Mouse (Mus musculus) right cerebral cortex, postnatal 36 days (tissue): ENCODE data around the gene Ppp2r5d.

Source experiments
- DNase-seq, 2 experiments: peaks; one replicate each; pipeline ENCODE4 v3.0.0; 2022; ENCODE audit warnings: low spot score in 2 of 2, mixed read lengths in 1 of 2

Ppp2r5d gene

DNA sequence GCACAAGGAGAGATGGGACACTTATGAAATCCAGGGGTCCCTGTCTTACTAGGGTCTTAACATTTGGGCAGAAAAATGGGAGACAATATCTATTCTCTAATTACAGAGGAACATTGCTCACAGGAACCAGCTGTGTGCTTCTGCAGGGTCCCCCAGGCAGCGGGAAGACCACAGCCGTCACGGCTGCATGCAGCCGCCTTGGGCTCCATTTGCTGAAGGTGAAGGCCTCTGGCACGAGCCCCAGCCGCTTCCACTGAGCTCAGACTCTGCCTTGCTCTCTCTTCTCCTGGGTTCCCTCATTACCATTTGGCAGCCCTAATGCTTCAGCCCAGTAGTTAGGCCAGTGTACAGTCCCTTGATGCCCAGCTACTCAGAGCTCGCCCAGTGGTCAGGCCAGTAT lies 16.2 kb upstream of the Ppp2r5d start:
- no peak for DNase-seq

- DNase-seq: no peak
Measured at GRCm38 (mm10) chr17:46714756-46715481, 10.0 kb upstream of the Ppp2r5d start.

GRCm38 (mm10) chr17:46713849-46714248 lies 8.9 kb upstream of the Ppp2r5d start:
- DNase-seq: no peak

DNA sequence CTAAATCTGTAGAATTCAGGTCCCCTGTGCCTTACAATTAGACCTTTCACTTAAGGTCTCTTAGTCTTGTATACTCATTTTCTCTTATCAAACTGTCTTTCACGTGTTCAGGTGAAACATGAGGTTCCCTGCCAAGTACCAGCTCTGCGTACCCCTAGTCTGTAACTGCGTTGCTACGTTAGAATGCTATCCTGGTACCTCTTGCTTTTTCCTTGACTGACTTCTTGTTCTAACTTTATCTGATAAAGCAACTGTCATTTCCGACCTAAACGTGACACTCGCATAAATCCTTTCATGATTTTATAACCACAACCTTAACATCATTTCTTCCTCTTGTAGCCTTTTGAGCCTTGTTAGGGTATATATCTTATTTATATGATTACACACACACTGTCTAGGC lies 7.5 kb upstream of the Ppp2r5d start:
- DNase-seq: no peak

GRCm38 (mm10) chr17:46711612-46712271 lies 6.8 kb upstream of the Ppp2r5d start:
- no peak for DNase-seq

GRCm38 (mm10) chr17:46710959-46711597 lies 6.2 kb upstream of the Ppp2r5d start, which contains the start of gene Pex6:
Gene Pex6, plus strand, starts transcription at chr17:46711463.
- peak; percentile 88 to 90 for DNase-seq

- DNase-seq: no peak
Measured at GRCm38 (mm10) chr17:46706375-46707089, 1.6 kb upstream of the Ppp2r5d start.

GRCm38 (mm10) chr17:46703971-46704886 lies 682 bp downstream of the Ppp2r5d start:
- no peak for DNase-seq

- no peak for DNase-seq
Measured at GRCm38 (mm10) chr17:46702506-46702905, 2.4 kb downstream of the Ppp2r5d start.

DNA sequence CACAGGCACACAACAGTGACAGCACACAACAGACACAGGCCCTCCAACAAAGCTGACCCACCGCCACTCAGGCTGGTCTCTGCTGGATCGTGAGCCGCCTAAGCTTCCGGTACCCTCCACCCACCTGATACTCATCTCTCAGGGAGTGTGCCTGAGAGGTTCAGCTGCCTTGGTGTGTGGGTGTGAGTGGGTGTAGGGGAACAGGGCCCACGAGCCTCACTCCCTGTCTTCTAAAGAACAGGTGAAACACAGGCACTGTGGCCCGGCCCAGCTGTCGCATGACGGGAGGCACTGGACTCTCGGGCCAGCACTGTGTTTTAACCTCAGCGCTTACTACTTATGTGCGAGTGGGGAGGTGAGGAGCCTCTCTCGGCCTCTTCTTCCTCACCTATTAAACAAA lies 2.8 kb downstream of the Ppp2r5d start:
- DNase-seq: no peak

- DNase-seq: no peak
Measured at GRCm38 (mm10) chr17:46701489-46701888, 3.4 kb downstream of the Ppp2r5d start.

DNA sequence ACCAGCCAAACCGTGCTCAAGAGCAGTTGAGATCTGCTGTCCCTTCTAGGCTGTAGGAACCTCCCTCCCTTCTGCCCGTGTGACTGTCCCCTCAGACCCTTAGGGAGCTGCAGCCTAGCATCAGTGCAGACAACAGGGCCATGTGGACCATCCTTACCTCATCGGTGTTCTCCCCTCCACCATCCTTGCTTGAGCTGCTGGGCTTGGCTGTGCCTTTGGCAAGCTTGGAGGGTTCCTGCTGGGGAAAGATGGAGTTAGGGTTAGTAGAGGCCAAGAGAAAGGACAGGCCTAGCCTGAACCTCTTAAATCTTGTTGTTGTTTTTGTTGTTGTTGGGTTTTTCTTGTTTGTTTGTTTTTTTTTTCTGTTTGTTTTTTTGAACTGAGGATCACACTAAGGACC lies 5.0 kb downstream of the Ppp2r5d start:
- no peak for DNase-seq

GRCm38 (mm10) chr17:46699245-46699644 lies 5.7 kb downstream of the Ppp2r5d start:
- no peak for DNase-seq

GRCm38 (mm10) chr17:46698515-46698914 lies 6.4 kb downstream of the Ppp2r5d start:
- no peak for DNase-seq

DNA sequence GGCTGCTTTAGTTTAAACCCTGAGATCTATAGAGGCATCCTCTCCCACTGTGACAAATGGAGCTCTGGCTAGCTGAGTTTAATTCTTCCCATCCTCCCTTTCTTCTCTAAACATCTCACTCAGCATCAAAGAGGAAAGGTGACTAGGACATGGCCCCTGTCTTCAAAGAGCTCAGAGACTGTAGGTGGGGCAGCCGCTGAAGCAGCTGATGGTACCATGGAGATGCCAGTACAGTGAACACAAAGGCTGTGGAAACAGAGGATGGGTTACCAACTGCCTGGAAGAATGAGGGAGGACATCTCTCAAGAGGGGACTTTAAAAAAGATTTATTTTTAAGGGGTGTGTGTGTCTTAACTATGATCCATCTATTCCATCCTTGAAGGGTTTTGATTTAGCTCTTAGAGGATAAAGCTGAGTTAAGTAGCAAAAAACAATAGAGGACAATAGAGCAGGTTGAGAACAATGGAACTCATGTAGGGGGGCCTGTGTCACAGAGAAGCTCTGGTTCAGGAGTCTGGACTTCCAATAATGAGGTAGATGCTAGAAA lies 10.3 kb downstream of the Ppp2r5d start:
- DNase-seq: no peak

DNA sequence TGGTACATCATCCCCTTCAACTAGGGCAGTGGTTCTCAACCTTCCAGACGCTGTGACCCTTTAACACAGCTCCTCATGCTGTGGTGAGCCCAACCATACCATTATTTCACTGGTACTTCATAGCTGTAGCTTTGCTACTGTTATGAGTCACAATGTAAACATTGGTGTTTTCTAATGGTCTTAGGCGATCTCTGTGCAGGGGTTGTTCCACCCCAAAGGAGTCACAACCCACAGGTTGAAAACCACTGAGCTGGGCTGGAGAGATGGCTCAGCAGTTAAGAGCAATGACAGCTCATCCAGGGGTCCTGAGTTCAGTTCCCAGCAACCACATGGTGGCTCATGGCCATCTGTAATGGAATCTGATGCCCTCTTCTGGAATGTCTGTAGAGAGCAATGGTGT lies 13.5 kb downstream of the Ppp2r5d start:
- DNase-seq: no peak

DNA sequence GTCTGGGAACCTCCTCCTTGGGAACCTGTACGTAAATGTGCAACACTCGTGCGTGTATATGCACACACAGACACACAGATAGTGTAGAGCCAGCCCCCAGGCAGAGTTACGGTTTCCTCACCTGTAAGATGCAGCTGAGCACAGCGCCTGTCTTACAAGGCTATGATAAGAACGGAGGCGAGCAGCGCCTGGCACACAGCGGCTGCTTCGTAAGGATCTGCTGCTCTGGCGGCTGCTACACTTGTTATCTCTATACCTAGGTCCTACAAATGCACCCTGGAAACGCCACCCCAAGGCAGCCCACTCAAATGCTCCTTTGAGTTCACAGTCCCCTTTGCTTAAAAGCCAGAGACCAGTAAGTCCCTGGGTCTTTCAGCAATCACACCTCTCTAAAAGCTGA lies 14.2 kb downstream of the Ppp2r5d start:
- no peak for DNase-seq

- DNase-seq: no peak
Measured at GRCm38 (mm10) chr17:46685913-46686312, 19.0 kb downstream of the Ppp2r5d start.

- DNase-seq: no peak
Measured at GRCm38 (mm10) chr17:46682654-46683389, 22.1 kb downstream of the Ppp2r5d start.

GRCm38 (mm10) chr17:46681466-46682118 lies 23.3 kb downstream of the Ppp2r5d start:
- DNase-seq: no peak
